Mouse (Mus musculus) midbrain, embryonic 13.5 days (tissue): ENCODE measurements around the gene Fam114a2. TPM values are rescaled to one million over a fixed set of nuclear protein-coding genes. Genes with fewer than 3 reads are reported as not detected.

Experiments used
- ATAC-seq: fragments of 200-750 bp; cut with Nextera tagmentation; 2 replicates; pipeline ENCODE4 v1.8.0; 2017; ENCODE audit warnings: mild to moderate bottlenecking, moderate TSS enrichment, moderate library complexity
- H3K27ac ChIP-seq: fragments of 300-500 bp; sonication (generic); 2 replicates; pipeline ENCODE4 v1.5.1; 2015; ENCODE audit warnings: inconsistent platforms, mild to moderate bottlenecking, moderate library complexity
- H3K27me3 ChIP-seq: fragments of 300-500 bp; sonication (generic); 2 replicates; pipeline ENCODE4 v1.6.1; 2015; ENCODE audit warnings: mild to moderate bottlenecking, inconsistent platforms
- H3K36me3 ChIP-seq: fragments of 300-500 bp; sonication (generic); 2 replicates; pipeline ENCODE4 v1.6.1; 2015; ENCODE audit warnings: mild to moderate bottlenecking, inconsistent platforms
- H3K4me1 ChIP-seq: fragments of 300-500 bp; sonication (generic); replicated peaks from 2 replicates; pipeline ENCODE4 v1.6.1; 2015; ENCODE audit warnings: inconsistent platforms
- H3K4me2 ChIP-seq: fragments of 300-500 bp; sonication (generic); replicated peaks from 2 replicates; pipeline ENCODE4 v1.6.1; 2015; ENCODE audit warnings: moderate library complexity, mild to moderate bottlenecking, inconsistent platforms
- H3K4me3 ChIP-seq: fragments of 300-500 bp; sonication (generic); replicated peaks from 2 replicates; pipeline ENCODE4 v1.5.1; 2015; ENCODE audit warnings: mild to moderate bottlenecking, inconsistent platforms
- H3K9ac ChIP-seq: fragments of 300-500 bp; sonication (generic); replicated peaks from 2 replicates; pipeline ENCODE4 v1.6.1; 2015; ENCODE audit warnings: mild to moderate bottlenecking, inconsistent platforms
- H3K9me3 ChIP-seq: fragments of 300-500 bp; sonication (generic); 2 replicates; pipeline ENCODE4 v1.6.1; 2016; ENCODE audit warnings: mild to moderate bottlenecking, inconsistent platforms
- WGBS: fragments of 180-500 bp; shearing (Covaris S2); methylation state at CpG from one replicate; pipeline ENCODE4 v1.1.7; 2015; 5-methylcytosine and 5-hydroxymethylcytosine counted together
- polyA plus RNA-seq: library from polyadenylated mRNA; unstranded; fragments of >200 nt; fragmentation: Nextera tagmentation; extraction: Ambion mirVana; gene quantifications from 2 replicates; pipeline ENCODE4 v1.2.1, GENCODE M21; 2015

The Fam114a2 gene
- polyA plus RNA-seq, 1 experiment from 2014 or later: 93.2 TPM

- Histone ChIP-seq H3K4me1 (peaks cover 29% of the 10 kb centered on the region), H3K36me3 (peaks cover 36% of the 10 kb centered on the region), H3K4me2 (no peak overlapping the region), H3K27ac (no peak overlapping the region), H3K27me3 (no peaks in the 10 kb centered on the region), H3K4me3 (no peak overlapping the region), H3K9me3 (no peaks in the 10 kb centered on the region), H3K9ac (no peak overlapping the region)
- WGBS: 94% methylated on average over 5 of the region's 5 CpGs
- ATAC-seq: no peak
Measured at GRCm38 (mm10) chr11:57515218-57515617, 3.2 kb downstream of the Fam114a2 start.

DNA sequence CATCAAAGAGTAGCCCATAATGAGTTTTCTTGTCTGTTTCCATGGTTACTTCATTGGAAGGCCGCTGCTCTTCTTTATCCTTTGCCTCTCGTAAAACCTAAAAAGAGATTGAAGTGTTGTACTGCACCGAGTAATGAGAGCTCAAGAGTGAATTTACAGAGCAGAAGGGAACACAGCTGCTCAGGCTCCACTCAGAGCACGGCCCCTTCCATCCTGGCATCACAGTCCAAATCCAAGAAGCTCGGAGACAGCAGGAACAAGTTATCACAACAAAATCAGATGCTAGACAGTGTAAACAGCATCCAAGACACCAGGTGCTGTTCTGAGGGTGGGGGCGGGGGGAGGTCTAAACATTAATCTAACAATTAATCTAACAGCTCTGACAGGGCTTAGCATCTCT lies 11.5 kb downstream of the Fam114a2 start:
- Histone ChIP-seq H3K36me3 (peaks cover 69% of the 10 kb centered on the region), H3K4me3 (no peak overlapping the region), H3K9me3 (no peaks in the 10 kb centered on the region), H3K4me2 (no peak overlapping the region), H3K9ac (no peak overlapping the region), H3K4me1 (peaks cover 18% of the 10 kb centered on the region), H3K27me3 (no peaks in the 10 kb centered on the region), H3K27ac (peak overlapping the region; percentile 44)
- ATAC-seq: peak; percentile 81
- 24% methylated on average over 6 of the region's 6 CpGs for WGBS

- Histone ChIP-seq H3K4me2 (no peak overlapping the region), H3K9me3 (no peaks in the 10 kb centered on the region), H3K4me1 (peaks cover 18% of the 10 kb centered on the region), H3K4me3 (no peak overlapping the region), H3K27me3 (no peaks in the 10 kb centered on the region), H3K9ac (no peak overlapping the region), H3K27ac (0 out of 2 replicates have a peak overlapping the region, but pooled peaks have one; percentile 44), H3K36me3 (peaks cover 70% of the 10 kb centered on the region)
- 78% methylated on average over 5 of the region's 5 CpGs for WGBS
- ATAC-seq: no peak
Measured at GRCm38 (mm10) chr11:57503155-57503554, 15.3 kb downstream of the Fam114a2 start.

DNA sequence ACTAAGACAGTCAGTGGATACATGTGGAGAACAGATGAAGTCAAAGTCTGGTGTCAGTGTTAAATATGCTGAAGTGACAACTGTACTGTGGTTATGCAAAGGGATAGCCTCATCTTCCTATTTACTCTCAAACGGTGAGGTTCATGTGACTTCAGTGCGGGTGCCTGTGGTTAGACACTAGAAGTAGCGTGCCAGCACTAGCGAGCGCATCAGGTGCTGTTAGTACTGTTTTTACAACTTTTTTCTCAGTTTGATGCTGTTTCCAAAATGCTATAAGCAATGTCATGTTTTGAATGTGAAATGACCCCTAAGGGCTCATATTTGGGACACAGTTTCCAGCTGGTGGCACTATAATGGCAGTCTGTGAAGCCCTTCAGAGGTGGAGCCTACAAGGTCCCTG lies 20.2 kb downstream of the Fam114a2 start:
- H3K27me3 ChIP-seq: no peaks in the 10 kb centered on the region
- no peak overlapping the region for H3K27ac ChIP-seq
- no peaks in the 10 kb centered on the region for H3K9me3 ChIP-seq
- H3K36me3 ChIP-seq: peaks cover 68% of the 10 kb centered on the region
- no peak overlapping the region for H3K9ac ChIP-seq
- H3K4me2 ChIP-seq: no peak overlapping the region
- H3K4me1 ChIP-seq: 0 out of 2 replicates have a peak, but pooled peaks cover 5% of the 10 kb centered on the region
- 95% methylated on average over 5 of the region's 5 CpGs for WGBS
- no peak for ATAC-seq
- H3K4me3 ChIP-seq: no peak overlapping the region

GRCm38 (mm10) chr11:57497701-57498100 lies 20.7 kb downstream of the Fam114a2 start:
- Histone ChIP-seq H3K4me1 (0 out of 2 replicates have a peak, but pooled peaks cover 5% of the 10 kb centered on the region), H3K36me3 (peaks cover 73% of the 10 kb centered on the region), H3K27me3 (no peaks in the 10 kb centered on the region), H3K4me3 (no peak overlapping the region), H3K9me3 (no peaks in the 10 kb centered on the region), H3K27ac (no peak overlapping the region), H3K4me2 (no peak overlapping the region), H3K9ac (no peak overlapping the region)
- ATAC-seq: no peak
- WGBS: 58% methylated on average over 3 of the region's 3 CpGs

- H3K4me3 ChIP-seq: no peak overlapping the region
- peak overlapping the region; percentile 48; the same call in 1 of the 2 replicates for H3K27ac ChIP-seq
- no peak for ATAC-seq
- no peak overlapping the region for H3K4me2 ChIP-seq
- H3K36me3 ChIP-seq: peaks cover 84% of the 10 kb centered on the region
- H3K27me3 ChIP-seq: no peaks in the 10 kb centered on the region
- 0 out of 2 replicates have a peak, but pooled peaks cover 5% of the 10 kb centered on the region for H3K4me1 ChIP-seq
- WGBS: 33% methylated on average over 3 of the region's 3 CpGs
- no peaks in the 10 kb centered on the region for H3K9me3 ChIP-seq
- H3K9ac ChIP-seq: no peak overlapping the region
Measured at GRCm38 (mm10) chr11:57496462-57497039, 21.9 kb downstream of the Fam114a2 start.

DNA sequence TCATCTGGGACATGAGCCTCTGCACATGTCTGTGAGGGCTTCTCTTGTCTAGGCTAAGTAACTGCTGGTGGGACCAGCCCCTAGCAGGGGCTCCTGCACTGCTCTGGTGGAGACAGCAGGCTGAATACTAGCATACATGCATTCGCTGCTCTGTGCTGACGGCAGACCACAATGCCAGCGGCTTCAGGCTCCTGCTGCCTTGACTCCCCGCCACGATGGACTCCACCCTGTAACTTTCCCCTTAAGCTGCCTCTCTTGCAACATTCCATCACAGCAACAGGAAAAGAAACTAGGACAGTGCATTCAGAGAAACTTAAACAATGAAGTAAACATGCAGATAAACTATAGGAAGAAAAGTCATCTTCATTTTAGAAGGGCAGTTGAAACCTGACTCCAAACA lies 30.0 kb downstream of the Fam114a2 start:
- 71% methylated on average over 5 of the region's 5 CpGs for WGBS
- H3K27me3 ChIP-seq: no peaks in the 10 kb centered on the region
- no peak overlapping the region for H3K4me3 ChIP-seq
- H3K4me1 ChIP-seq: no peaks in the 10 kb centered on the region
- no peaks in the 10 kb centered on the region for H3K9me3 ChIP-seq
- peaks cover 85% of the 10 kb centered on the region for H3K36me3 ChIP-seq
- H3K4me2 ChIP-seq: no peak overlapping the region
- ATAC-seq: no peak
- no peak overlapping the region for H3K27ac ChIP-seq
- H3K9ac ChIP-seq: no peak overlapping the region

DNA sequence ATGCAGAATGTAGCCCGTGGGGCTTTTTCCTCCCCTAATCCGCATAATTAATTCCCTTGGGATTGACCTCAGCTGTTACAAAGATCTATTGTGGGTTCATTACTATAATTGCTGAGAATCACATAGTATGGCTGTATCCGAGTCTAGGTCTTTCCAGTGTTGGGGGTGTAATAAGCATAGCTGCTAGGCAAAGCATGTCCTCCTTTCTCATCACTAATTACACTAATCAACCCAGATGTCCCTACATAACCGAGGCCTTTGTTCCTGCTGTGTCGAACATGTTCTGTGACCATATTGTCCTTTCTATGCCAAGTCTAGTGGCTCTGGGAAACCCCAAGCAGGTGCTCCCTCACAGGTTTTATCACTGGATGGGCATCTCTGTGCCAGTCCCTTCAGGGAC lies 40.3 kb downstream of the Fam114a2 start:
- no peak overlapping the region for H3K4me3 ChIP-seq
- H3K9ac ChIP-seq: no peak overlapping the region
- no peak overlapping the region for H3K4me2 ChIP-seq
- no peaks in the 10 kb centered on the region for H3K27me3 ChIP-seq
- ATAC-seq: peak; percentile 81
- no peaks in the 10 kb centered on the region for H3K9me3 ChIP-seq
- peak overlapping the region; percentile 68 for H3K27ac ChIP-seq
- 50% methylated on average over 5 of the region's 5 CpGs for WGBS
- peaks cover 35% of the 10 kb centered on the region for H3K36me3 ChIP-seq
- H3K4me1 ChIP-seq: peaks cover 8% of the 10 kb centered on the region

- Histone ChIP-seq H3K9me3 (no peaks in the 10 kb centered on the region), H3K4me2 (no peak overlapping the region), H3K27me3 (no peaks in the 10 kb centered on the region), H3K4me3 (no peak overlapping the region), H3K9ac (no peak overlapping the region), H3K36me3 (peaks cover 13% of the 10 kb centered on the region), H3K27ac (no peak overlapping the region), H3K4me1 (peaks cover 8% of the 10 kb centered on the region)
- WGBS: 50% methylated on average over 6 of the region's 6 CpGs
- ATAC-seq: no peak
Measured at GRCm38 (mm10) chr11:57475119-57475518, 43.3 kb downstream of the Fam114a2 start.

- Histone ChIP-seq H3K9me3 (no peaks in the 10 kb centered on the region), H3K36me3 (peaks cover 8% of the 10 kb centered on the region), H3K4me2 (no peak overlapping the region), H3K9ac (no peak overlapping the region), H3K27me3 (no peaks in the 10 kb centered on the region), H3K4me1 (peaks cover 8% of the 10 kb centered on the region), H3K27ac (no peak overlapping the region), H3K4me3 (no peak overlapping the region)
- 40% methylated on average over 6 of the region's 6 CpGs for WGBS
- ATAC-seq: 0 out of 2 replicates have a peak, but pooled peaks have one; percentile 36
Measured at GRCm38 (mm10) chr11:57474296-57474941, 44.0 kb downstream of the Fam114a2 start.

DNA sequence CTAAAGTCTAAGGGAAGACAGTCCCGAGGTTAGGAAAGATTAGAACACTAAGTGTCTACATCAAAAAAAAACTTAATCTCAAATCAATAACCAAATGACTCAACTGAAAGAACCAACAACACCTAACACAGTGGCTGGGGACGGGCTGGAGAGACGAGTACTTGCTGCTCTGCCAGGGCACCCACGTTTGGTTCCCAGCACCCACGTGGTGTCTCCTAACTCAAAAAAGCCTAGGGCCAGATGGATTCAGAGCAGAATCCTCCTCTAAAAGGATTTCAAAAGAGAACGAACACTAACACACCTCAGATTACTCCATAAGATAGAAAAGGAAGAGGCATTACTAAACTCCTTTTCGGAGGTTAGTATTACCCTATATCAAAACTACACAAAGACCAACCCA lies 47.4 kb downstream of the Fam114a2 start:
- Histone ChIP-seq H3K9ac (no peak overlapping the region), H3K27ac (no peak overlapping the region), H3K4me1 (peaks cover 13% of the 10 kb centered on the region), H3K27me3 (no peaks in the 10 kb centered on the region), H3K9me3 (no peaks in the 10 kb centered on the region), H3K4me3 (no peak overlapping the region), H3K4me2 (no peak overlapping the region), H3K36me3 (no peaks in the 10 kb centered on the region)
- 87% methylated on average over 7 of the region's 7 CpGs for WGBS
- no peak for ATAC-seq

DNA sequence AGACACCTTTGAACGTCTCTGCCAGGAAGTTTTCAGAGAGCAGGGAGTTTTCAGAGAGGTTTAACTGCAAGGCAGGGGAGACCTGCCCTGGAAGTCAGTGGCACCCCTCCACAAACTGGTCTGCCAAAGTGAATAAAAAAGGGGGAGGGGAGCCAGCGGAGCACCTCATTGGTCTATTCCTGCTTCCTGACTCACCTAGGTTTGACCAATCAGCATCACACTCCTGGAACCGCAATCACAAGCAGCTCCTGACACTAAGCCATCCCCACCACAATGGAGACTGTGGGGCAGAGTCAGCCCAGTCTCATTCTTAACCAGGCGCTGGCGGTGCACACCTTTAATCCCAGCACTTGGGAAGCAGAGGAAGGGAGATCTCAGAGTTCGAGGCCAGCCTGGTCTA lies 48.4 kb downstream of the Fam114a2 start:
- WGBS: 54% methylated on average over 6 of the region's 6 CpGs
- no peaks in the 10 kb centered on the region for H3K9me3 ChIP-seq
- H3K4me3 ChIP-seq: no peak overlapping the region
- H3K27ac ChIP-seq: no peak overlapping the region
- no peaks in the 10 kb centered on the region for H3K36me3 ChIP-seq
- peaks cover 13% of the 10 kb centered on the region for H3K4me1 ChIP-seq
- H3K4me2 ChIP-seq: no peak overlapping the region
- H3K27me3 ChIP-seq: no peaks in the 10 kb centered on the region
- no peak for ATAC-seq
- no peak overlapping the region for H3K9ac ChIP-seq
